Mouse (Mus musculus) CH12.LX (cell line): ENCODE measurements around the gene Polr1c. TPM values are rescaled to one million over a fixed set of nuclear protein-coding genes. Genes with fewer than 3 reads are reported as not detected.

Experiments
- DNase-seq: peaks from one replicate; pipeline ENCODE4 v3.0.0-alpha.2; 2013; ENCODE audit errors: extremely low read depth
- H3K27ac ChIP-seq: 2 replicates; pipeline ENCODE4 v1.5.1; 2012; ENCODE audit warnings: low read depth, mild to moderate bottlenecking, control low read depth, moderate library complexity; ENCODE audit not compliant: insufficient read depth
- H3K27me3 ChIP-seq: replicated peaks from 2 replicates; pipeline ENCODE3; 2012; ENCODE audit warnings: inconsistent platforms
- H3K36me3 ChIP-seq, 2 experiments: replicated peaks in 1 of 2; 2 replicates each; pipeline versions ENCODE3 to v1.6.1; 2012; ENCODE audit warnings: inconsistent platforms in 1 of 2, low read length in 1 of 2, mild to moderate bottlenecking in 1 of 2, mixed read lengths in 1 of 2, moderate library complexity in 1 of 2; ENCODE audit not compliant: control insufficient read depth in 1 of 2, insufficient read depth in 1 of 2
- H3K4me1 ChIP-seq, 2 experiments: 2 replicates each; pipeline ENCODE4 v1.6.1; 2012; ENCODE audit warnings: inconsistent platforms in 1 of 2, moderate library complexity in 1 of 2; ENCODE audit not compliant: insufficient read depth in 2 of 2, control insufficient read depth in 1 of 2
- H3K4me2 ChIP-seq: 2 replicates; pipeline ENCODE4 v1.6.1; 2012; ENCODE audit warnings: low read depth, mild to moderate bottlenecking, control low read depth; ENCODE audit not compliant: poor library complexity, insufficient read depth, severe bottlenecking
- H3K4me3 ChIP-seq, 3 experiments: fragments of 150-350 bp in 1 of 3; sonication (generic) in 1 of 3; replicated peaks in 1 of 3; 2 replicates each; pipeline versions ENCODE3 to v1.5.1; 2011 to 2012; ENCODE audit warnings: low read depth in 2 of 3, low read length in 2 of 3, mild to moderate bottlenecking in 2 of 3, moderate library complexity in 2 of 3, control low read depth in 1 of 3, improper control_type of control experiment in 1 of 3, inconsistent platforms in 1 of 3, mixed read lengths in 1 of 3; ENCODE audit not compliant: poor library complexity in 1 of 3
- H3K79me2 ChIP-seq: replicated peaks from 2 replicates; pipeline ENCODE4 v1.6.1; 2012; ENCODE audit warnings: mild to moderate bottlenecking, moderate library complexity; ENCODE audit not compliant: control insufficient read depth, poor library complexity, insufficient read depth, severe bottlenecking; ENCODE audit errors: extremely low read depth
- H3K9ac ChIP-seq: 2 replicates; pipeline ENCODE4 v1.6.1; 2012; ENCODE audit warnings: low read depth, mild to moderate bottlenecking, control low read depth, moderate library complexity; ENCODE audit not compliant: insufficient read depth
- H3K9me3 ChIP-seq: replicated peaks from 2 replicates; pipeline ENCODE3; 2012; ENCODE audit warnings: low read length, inconsistent platforms, mixed read lengths
- BHLHE40 ChIP-seq: IDR thresholded peaks from 2 replicates; pipeline ENCODE4 v1.6.1; 2011; ENCODE audit warnings: mild to moderate bottlenecking, low read depth, low read length, improper control_type of control experiment
- CHD1 ChIP-seq: IDR thresholded peaks from 2 replicates; pipeline ENCODE4 v1.6.1; 2012; ENCODE audit warnings: low read depth, low read length, improper control_type of control experiment, inconsistent platforms
- EP300 ChIP-seq: IDR thresholded peaks from 2 replicates; pipeline ENCODE4 v1.6.1; 2011; ENCODE audit warnings: low read length, improper control_type of control experiment
- GABPA ChIP-seq: IDR thresholded peaks from 2 replicates; pipeline ENCODE4 v1.6.1; 2012; ENCODE audit warnings: low read depth, low read length, improper control_type of control experiment, inconsistent platforms; ENCODE audit not compliant: insufficient replicate concordance
- HCFC1 ChIP-seq: IDR thresholded peaks from 2 replicates; pipeline ENCODE4 v1.6.1; 2012; ENCODE audit warnings: low read depth, mild to moderate bottlenecking, inconsistent platforms, low read length, improper control_type of control experiment
- IRF4 ChIP-seq: IDR thresholded peaks from 2 replicates; pipeline ENCODE4 v1.6.1; 2014; ENCODE audit warnings: low read depth, mild to moderate bottlenecking, inconsistent platforms, low read length, improper control_type of control experiment
- KAT2A ChIP-seq: IDR thresholded peaks from 2 replicates; pipeline ENCODE4 v1.6.1; 2012; ENCODE audit warnings: low read length, improper control_type of control experiment, inconsistent platforms; ENCODE audit not compliant: insufficient replicate concordance
- MAZ ChIP-seq: IDR thresholded peaks from 2 replicates; pipeline ENCODE4 v1.6.1; 2012; ENCODE audit warnings: low read depth, mild to moderate bottlenecking, inconsistent platforms, low read length, improper control_type of control experiment, moderate library complexity
- NELFE ChIP-seq: IDR thresholded peaks from 2 replicates; pipeline ENCODE4 v1.6.1; 2011; ENCODE audit warnings: low read depth, low read length, improper control_type of control experiment
- NRF1 ChIP-seq: IDR thresholded peaks from 2 replicates; pipeline ENCODE4 v1.6.1; 2014; ENCODE audit warnings: low read depth, mild to moderate bottlenecking, inconsistent platforms, low read length, improper control_type of control experiment, moderate library complexity
- POLR2A ChIP-seq: IDR thresholded peaks from 2 replicates; pipeline ENCODE4 v1.6.1; 2011; ENCODE audit warnings: low read depth, mild to moderate bottlenecking, improper control_type of control experiment, low read length
- SIN3A ChIP-seq: IDR thresholded peaks from 2 replicates; pipeline ENCODE4 v1.6.1; 2012; ENCODE audit warnings: low read length, improper control_type of control experiment, inconsistent platforms
- TCF12 ChIP-seq: IDR thresholded peaks from 2 replicates; pipeline ENCODE4 v1.6.1; 2014; ENCODE audit warnings: low read depth, mild to moderate bottlenecking, inconsistent platforms, low read length, improper control_type of control experiment
- USF1 ChIP-seq: IDR thresholded peaks from 2 replicates; pipeline ENCODE4 v1.6.1; 2014; ENCODE audit warnings: low read depth, mild to moderate bottlenecking, inconsistent platforms, low read length, improper control_type of control experiment
- ZC3H11A ChIP-seq: IDR thresholded peaks from 2 replicates; pipeline ENCODE4 v1.6.1; 2012; ENCODE audit warnings: low read depth, mild to moderate bottlenecking, inconsistent platforms, low read length, improper control_type of control experiment
- ZMIZ1 ChIP-seq: IDR thresholded peaks from 2 replicates; pipeline ENCODE4 v1.6.1; 2012; ENCODE audit warnings: low read depth, mild to moderate bottlenecking, inconsistent platforms, low read length, improper control_type of control experiment
- ZNF384 ChIP-seq: IDR thresholded peaks from 2 replicates; pipeline ENCODE4 v1.6.1; 2012; ENCODE audit warnings: low read depth, low read length, improper control_type of control experiment, inconsistent platforms
- dilution Hi-C: fragments of 300-500 bp; cut with MboI; formaldehyde crosslinking; loops from 2 replicates; pipeline ENCODE4 v1.14.3; 2020; ENCODE audit warnings: low sequenced_read_pairs; ENCODE audit not compliant: extremely low pct_unique_long_range_greater_than_20kb, extremely low pct_ligation_motif_present
- in situ Hi-C: fragments of 300-500 bp; cut with MboI; formaldehyde crosslinking; loops from 3 replicates; pipeline ENCODE4 v1.14.3; 2019; ENCODE audit warnings: low sequenced_read_pairs, low pct_ligation_motif_present, low pct_unique_long_range_greater_than_20kb, mixed read lengths
- polyA plus RNA-seq: library from polyadenylated mRNA; unstranded; fragments of >175 nt; gene quantifications from 2 replicates; pipeline ENCODE4 v1.2.1, GENCODE M21; 2012; ENCODE audit warnings: low read depth; ENCODE audit not compliant: insufficient read length
- total RNA-seq, 2 experiments: library from RNA; depleted of rRNA; stranded (reverse); fragments of 300-350 nt in 1 of 2; fragments of >200 nt in 1 of 2; gene quantifications; 2 replicates each; pipeline ENCODE4 v1.2.3; 2012 to 2014

The Polr1c gene
- total and polyA plus RNA-seq, 3 experiments: 356 to 433 (median 367) TPM

DNA sequence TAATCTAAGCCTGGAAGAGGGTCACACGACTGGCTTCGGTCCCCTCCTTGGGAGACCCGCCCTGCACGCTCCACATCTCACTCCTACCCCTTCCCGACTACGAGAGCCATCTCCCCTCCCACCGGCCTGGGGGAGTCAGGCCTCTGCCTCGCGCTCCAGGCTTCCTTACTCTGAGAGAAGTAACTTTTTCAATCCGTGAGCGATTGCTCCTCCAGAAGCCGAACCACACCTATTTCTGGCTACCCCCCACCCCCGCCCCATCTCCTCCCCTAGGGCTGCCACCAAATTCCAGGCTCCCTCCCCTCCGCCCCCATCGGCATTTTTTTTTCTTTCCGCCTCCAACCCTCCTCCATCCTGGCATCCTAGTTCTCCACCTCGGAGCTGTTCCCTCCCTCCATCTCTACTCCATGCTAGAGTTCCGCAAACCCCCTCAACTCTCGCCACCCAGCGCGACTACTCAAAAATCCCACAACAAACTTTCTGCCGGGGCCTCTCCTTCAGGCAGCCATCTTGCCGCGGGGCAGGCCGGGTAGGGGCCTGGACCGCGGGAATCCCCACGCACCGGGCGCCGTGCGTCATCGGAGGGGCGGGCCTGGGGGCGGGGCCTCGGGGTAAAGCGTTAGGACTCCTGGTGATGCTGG, 34.7 kb upstream of the Polr1c start, which contains the start of gene Tjap1:
Gene Tjap1, minus strand, starts transcription at position 544 of the 641 bp plus-strand sequence.
- Histone ChIP-seq H3K36me3 (peaks cover 19 to 35% of the 10 kb centered on the region in 2 experiments), H3K4me3 (peak within 1 kb of the TSS; percentile 68 to 92 (median 78)), H3K27me3 (no peaks in the 10 kb centered on the region), H3K4me2 (peak within 1 kb of the TSS; percentile 86), H3K79me2 (peaks cover 22% of the 10 kb centered on the region), H3K4me1 (peaks cover 2 to 16% of the 10 kb centered on the region in 2 experiments; a peak in 3 of 4 replicates), H3K9me3 (no peaks in the 10 kb centered on the region), H3K27ac (peak within 1 kb of the TSS; percentile 38; the same call in 1 of the 2 replicates), H3K9ac (peak within 1 kb of the TSS; percentile 94)
- peak; percentile 72 for TF ChIP-seq HCFC1
- no peak for TF ChIP-seq BHLHE40
- TF ChIP-seq USF1: no peak
- TF ChIP-seq NRF1: peak; percentile 47; the same call in 1 of the 2 replicates
- TF ChIP-seq ZMIZ1: peak; percentile 32; the same call in 1 of the 2 replicates
- peak; percentile 52; the same call in 1 of the 2 replicates for TF ChIP-seq SIN3A
- peak; percentile 81 for TF ChIP-seq TCF12
- peak; percentile 86 for TF ChIP-seq POLR2A
- TF ChIP-seq CHD1: no peak
- peak; percentile 72; the same call in 1 of the 2 replicates for TF ChIP-seq NELFE
- TF ChIP-seq GABPA: no peak
- peak; percentile 74 for TF ChIP-seq ZNF384
- TF ChIP-seq MAZ: peak; percentile 81; the same call in 1 of the 2 replicates
- TF ChIP-seq IRF4: no peak; the same call in 1 of the 2 replicates
- TF ChIP-seq KAT2A: no peak
- TF ChIP-seq EP300: no peak
- no peak for TF ChIP-seq ZC3H11A
- peak; percentile 77 for DNase-seq
- dilution Hi-C loops (no loop called here), in situ Hi-C loops (no loop called here)

- Histone ChIP-seq H3K9ac (no peak overlapping the region), H3K4me2 (no peak overlapping the region), H3K27me3 (no peaks in the 10 kb centered on the region), H3K79me2 (peaks cover 22% of the 10 kb centered on the region), H3K4me3 (no peak overlapping the region), H3K4me1 (peaks cover 0 to 11% of the 10 kb centered on the region in 2 experiments; a peak in 2 of 4 replicates), H3K36me3 (peaks cover 36 to 71% of the 10 kb centered on the region in 2 experiments), H3K9me3 (no peaks in the 10 kb centered on the region), H3K27ac (no peak overlapping the region)
- no peak for DNase-seq
- in situ Hi-C loops (no loop called here), dilution Hi-C loops (no loop called here)
- TF ChIP-seq SIN3A: no peak
- TF ChIP-seq ZMIZ1: no peak
- no peak for TF ChIP-seq EP300
Measured at GRCm38 (mm10) chr17:46278011-46278765, 30.3 kb upstream of the Polr1c start.
